Mouse (Mus musculus) CH12.LX (cell line): ENCODE measurements at regions not wholly inside any gene's neighbourhood (a gene's known extent, or its start where the extent isn't known, plus 50 kb on each side); places are given as distances from the start of the nearest gene placed in this dataset.
A peak's percentile ranks its signal among the peaks of the same experiment; 100 is the strongest.

Experiments used
- DNase-seq: peaks from one replicate; pipeline ENCODE4 v3.0.0-alpha.2; 2013; ENCODE audit errors: extremely low read depth
- H3K27ac ChIP-seq: 2 replicates; pipeline ENCODE4 v1.5.1; 2012; ENCODE audit warnings: low read depth, mild to moderate bottlenecking, control low read depth, moderate library complexity; ENCODE audit not compliant: insufficient read depth
- H3K27me3 ChIP-seq: replicated peaks from 2 replicates; pipeline ENCODE3; 2012; ENCODE audit warnings: inconsistent platforms
- H3K36me3 ChIP-seq, 2 experiments: replicated peaks in 1 of 2; 2 replicates each; pipeline versions ENCODE3 to v1.6.1; 2012; ENCODE audit warnings: inconsistent platforms in 1 of 2, low read length in 1 of 2, mild to moderate bottlenecking in 1 of 2, mixed read lengths in 1 of 2, moderate library complexity in 1 of 2; ENCODE audit not compliant: control insufficient read depth in 1 of 2, insufficient read depth in 1 of 2
- H3K4me1 ChIP-seq, 2 experiments: 2 replicates each; pipeline ENCODE4 v1.6.1; 2012; ENCODE audit warnings: inconsistent platforms in 1 of 2, moderate library complexity in 1 of 2; ENCODE audit not compliant: insufficient read depth in 2 of 2, control insufficient read depth in 1 of 2
- H3K4me2 ChIP-seq: 2 replicates; pipeline ENCODE4 v1.6.1; 2012; ENCODE audit warnings: low read depth, mild to moderate bottlenecking, control low read depth; ENCODE audit not compliant: poor library complexity, insufficient read depth, severe bottlenecking
- H3K4me3 ChIP-seq, 3 experiments: fragments of 150-350 bp in 1 of 3; sonication (generic) in 1 of 3; replicated peaks in 1 of 3; 2 replicates each; pipeline versions ENCODE3 to v1.5.1; 2011 to 2012; ENCODE audit warnings: low read depth in 2 of 3, low read length in 2 of 3, mild to moderate bottlenecking in 2 of 3, moderate library complexity in 2 of 3, control low read depth in 1 of 3, improper control_type of control experiment in 1 of 3, inconsistent platforms in 1 of 3, mixed read lengths in 1 of 3; ENCODE audit not compliant: poor library complexity in 1 of 3
- H3K79me2 ChIP-seq: replicated peaks from 2 replicates; pipeline ENCODE4 v1.6.1; 2012; ENCODE audit warnings: mild to moderate bottlenecking, moderate library complexity; ENCODE audit not compliant: control insufficient read depth, poor library complexity, insufficient read depth, severe bottlenecking; ENCODE audit errors: extremely low read depth
- H3K9ac ChIP-seq: 2 replicates; pipeline ENCODE4 v1.6.1; 2012; ENCODE audit warnings: low read depth, mild to moderate bottlenecking, control low read depth, moderate library complexity; ENCODE audit not compliant: insufficient read depth
- H3K9me3 ChIP-seq: replicated peaks from 2 replicates; pipeline ENCODE3; 2012; ENCODE audit warnings: low read length, inconsistent platforms, mixed read lengths
- BHLHE40 ChIP-seq: IDR thresholded peaks from 2 replicates; pipeline ENCODE4 v1.6.1; 2011; ENCODE audit warnings: mild to moderate bottlenecking, low read depth, low read length, improper control_type of control experiment
- CHD2 ChIP-seq: IDR thresholded peaks from 2 replicates; pipeline ENCODE4 v1.6.1; 2011; ENCODE audit warnings: low read length, improper control_type of control experiment
- E2F4 ChIP-seq: IDR thresholded peaks from 2 replicates; pipeline ENCODE4 v1.6.1; 2011; ENCODE audit warnings: low read depth, low read length, improper control_type of control experiment; ENCODE audit not compliant: insufficient replicate concordance
- ELF1 ChIP-seq: IDR thresholded peaks from 2 replicates; pipeline ENCODE4 v1.6.1; 2014; ENCODE audit warnings: low read depth, mild to moderate bottlenecking, inconsistent platforms, low read length, improper control_type of control experiment
- ETS1 ChIP-seq: conservative IDR thresholded peaks from 2 replicates; pipeline ENCODE4 v1.6.1; 2012; ENCODE audit warnings: low read depth, mild to moderate bottlenecking, inconsistent platforms, low read length, improper control_type of control experiment, moderate library complexity
- GABPA ChIP-seq: IDR thresholded peaks from 2 replicates; pipeline ENCODE4 v1.6.1; 2012; ENCODE audit warnings: low read depth, low read length, improper control_type of control experiment, inconsistent platforms; ENCODE audit not compliant: insufficient replicate concordance
- HCFC1 ChIP-seq: IDR thresholded peaks from 2 replicates; pipeline ENCODE4 v1.6.1; 2012; ENCODE audit warnings: low read depth, mild to moderate bottlenecking, inconsistent platforms, low read length, improper control_type of control experiment
- IRF4 ChIP-seq: IDR thresholded peaks from 2 replicates; pipeline ENCODE4 v1.6.1; 2014; ENCODE audit warnings: low read depth, mild to moderate bottlenecking, inconsistent platforms, low read length, improper control_type of control experiment
- MAFK ChIP-seq: IDR thresholded peaks from 2 replicates; pipeline ENCODE4 v1.6.1; 2011; ENCODE audit warnings: low read length, improper control_type of control experiment; ENCODE audit not compliant: insufficient replicate concordance
- MXI1 ChIP-seq: IDR thresholded peaks from 2 replicates; pipeline ENCODE4 v1.6.1; 2011; ENCODE audit warnings: mild to moderate bottlenecking, low read depth, low read length, improper control_type of control experiment
- MYC ChIP-seq: IDR thresholded peaks from 2 replicates; pipeline ENCODE4 v1.6.1; 2011; ENCODE audit warnings: low read depth, mild to moderate bottlenecking, improper control_type of control experiment, low read length
- NRF1 ChIP-seq: IDR thresholded peaks from 2 replicates; pipeline ENCODE4 v1.6.1; 2014; ENCODE audit warnings: low read depth, mild to moderate bottlenecking, inconsistent platforms, low read length, improper control_type of control experiment, moderate library complexity
- PAX5 ChIP-seq: IDR thresholded peaks from 2 replicates; pipeline ENCODE4 v1.6.1; 2012; ENCODE audit warnings: low read length, inconsistent platforms, mixed read lengths
- POLR2A ChIP-seq: IDR thresholded peaks from 2 replicates; pipeline ENCODE4 v1.6.1; 2011; ENCODE audit warnings: low read depth, mild to moderate bottlenecking, improper control_type of control experiment, low read length
- RCOR1 ChIP-seq: conservative IDR thresholded peaks from 2 replicates; pipeline ENCODE4 v1.6.1; 2012; ENCODE audit warnings: low read depth, mild to moderate bottlenecking, inconsistent platforms, low read length, improper control_type of control experiment
- TBP ChIP-seq: conservative IDR thresholded peaks from 2 replicates; pipeline ENCODE4 v1.6.1; 2011; ENCODE audit warnings: low read depth, low read length, improper control_type of control experiment
- UBTF ChIP-seq: IDR thresholded peaks from 2 replicates; pipeline ENCODE4 v1.6.1; 2012; ENCODE audit warnings: low read depth, mild to moderate bottlenecking, inconsistent platforms, low read length, improper control_type of control experiment, moderate library complexity
- USF1 ChIP-seq: IDR thresholded peaks from 2 replicates; pipeline ENCODE4 v1.6.1; 2014; ENCODE audit warnings: low read depth, mild to moderate bottlenecking, inconsistent platforms, low read length, improper control_type of control experiment
- USF2 ChIP-seq: conservative IDR thresholded peaks from 2 replicates; pipeline ENCODE4 v1.6.1; 2011; ENCODE audit warnings: low read depth, low read length, improper control_type of control experiment
- ZC3H11A ChIP-seq: IDR thresholded peaks from 2 replicates; pipeline ENCODE4 v1.6.1; 2012; ENCODE audit warnings: low read depth, mild to moderate bottlenecking, inconsistent platforms, low read length, improper control_type of control experiment
- ZNF384 ChIP-seq: IDR thresholded peaks from 2 replicates; pipeline ENCODE4 v1.6.1; 2012; ENCODE audit warnings: low read depth, low read length, improper control_type of control experiment, inconsistent platforms
- dilution Hi-C: fragments of 300-500 bp; cut with MboI; formaldehyde crosslinking; loops from 2 replicates; pipeline ENCODE4 v1.14.3; 2020; ENCODE audit warnings: low sequenced_read_pairs; ENCODE audit not compliant: extremely low pct_unique_long_range_greater_than_20kb, extremely low pct_ligation_motif_present
- in situ Hi-C: fragments of 300-500 bp; cut with MboI; formaldehyde crosslinking; loops from 3 replicates; pipeline ENCODE4 v1.14.3; 2019; ENCODE audit warnings: low sequenced_read_pairs, low pct_ligation_motif_present, low pct_unique_long_range_greater_than_20kb, mixed read lengths

DNA sequence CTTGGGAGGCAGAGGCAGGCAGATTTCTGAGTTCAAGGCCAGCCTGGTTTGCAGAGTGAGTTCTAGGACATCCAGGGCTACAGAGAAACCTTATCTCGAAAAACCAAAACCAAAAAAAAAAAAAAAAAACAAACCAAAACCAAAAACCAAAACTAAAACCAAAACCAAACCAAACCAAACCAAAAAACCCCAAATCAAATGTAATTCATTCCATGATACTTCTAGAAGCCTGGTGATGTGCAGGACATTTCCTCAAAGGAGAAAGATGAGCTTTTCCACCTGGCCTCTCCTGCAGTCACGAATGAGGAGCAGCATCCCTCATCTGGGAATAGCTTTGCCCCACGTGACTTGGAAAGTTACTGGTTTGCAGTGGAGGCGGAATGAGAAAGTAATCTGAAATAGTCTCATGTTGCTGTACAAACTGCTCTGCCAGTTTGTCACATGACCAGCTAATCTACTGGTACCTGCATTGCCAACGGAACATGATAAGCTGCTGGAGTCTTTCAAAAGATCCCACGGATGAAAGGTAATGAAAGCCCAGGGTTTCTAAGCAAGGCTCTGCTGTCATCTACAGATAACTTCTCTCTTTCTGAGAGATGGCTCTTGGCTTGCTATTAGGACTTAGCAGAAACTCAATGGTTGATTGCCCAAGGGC is 127.8 kb upstream of the Max start:
- H3K27ac ChIP-seq: no peak overlapping the region
- TF ChIP-seq E2F4 (no peak), BHLHE40 (peak; percentile 51), USF2 (no peak), HCFC1 (no peak), POLR2A (no peak), ETS1 (peak; percentile 13; the same call in 1 of the 2 replicates), USF1 (0 out of 2 replicates have a peak, but pooled peaks have one; percentile 16), ELF1 (no peak), PAX5 (no peak), MXI1 (no peak), ZNF384 (peak; percentile 86), IRF4 (no peak)
- no peak overlapping the region for H3K9ac ChIP-seq
- in situ Hi-C loops: no loop called here
- DNase-seq: no peak
- H3K9me3 ChIP-seq: no peaks in the 10 kb centered on the region
- H3K4me2 ChIP-seq: no peak overlapping the region
- H3K79me2 ChIP-seq: no peaks in the 10 kb centered on the region
- H3K27me3 ChIP-seq: no peaks in the 10 kb centered on the region
- no peak overlapping the region for H3K4me3 ChIP-seq
- no peaks in the 10 kb centered on the region for H3K36me3 ChIP-seq
- dilution Hi-C loops: no loop called here
- peaks cover 30 to 88% of the 10 kb centered on the region in 2 experiments for H3K4me1 ChIP-seq

- Histone ChIP-seq H3K4me2 (no peak overlapping the region), H3K9me3 (no peaks in the 10 kb centered on the region), H3K36me3 (no peaks in the 10 kb centered on the region), H3K79me2 (no peaks in the 10 kb centered on the region), H3K27ac (no peak overlapping the region), H3K27me3 (no peaks in the 10 kb centered on the region), H3K9ac (no peak overlapping the region), H3K4me3 (no peak overlapping the region), H3K4me1 (peaks cover 25 to 84% of the 10 kb centered on the region in 2 experiments)
- TF ChIP-seq TBP (no peak), MAFK (no peak), RCOR1 (no peak), GABPA (no peak), ZC3H11A (no peak), IRF4 (no peak), NRF1 (no peak), CHD2 (no peak), E2F4 (no peak), UBTF (no peak), MYC (no peak)
- dilution Hi-C loops (no loop called here), in situ Hi-C loops (no loop called here)
- no peak for DNase-seq
Observed at GRCm38 (mm10) chr12:77088452-77088851, 126.5 kb upstream of the Max start.
